Mouse (Mus musculus) CH12.LX (cell line): Measurements from ENCODE around the gene Crtc3. TPM values are rescaled to one million over a fixed set of nuclear protein-coding genes. Genes with fewer than 3 reads are reported as not detected.

Source experiments
- DNase-seq: peaks from one replicate; pipeline ENCODE4 v3.0.0-alpha.2; 2013; ENCODE audit errors: extremely low read depth
- H3K27ac ChIP-seq: 2 replicates; pipeline ENCODE4 v1.5.1; 2012; ENCODE audit warnings: low read depth, mild to moderate bottlenecking, control low read depth, moderate library complexity; ENCODE audit not compliant: insufficient read depth
- H3K27me3 ChIP-seq: replicated peaks from 2 replicates; pipeline ENCODE3; 2012; ENCODE audit warnings: inconsistent platforms
- H3K36me3 ChIP-seq, 2 experiments: replicated peaks in 1 of 2; 2 replicates each; pipeline versions ENCODE3 to v1.6.1; 2012; ENCODE audit warnings: inconsistent platforms in 1 of 2, low read length in 1 of 2, mild to moderate bottlenecking in 1 of 2, mixed read lengths in 1 of 2, moderate library complexity in 1 of 2; ENCODE audit not compliant: control insufficient read depth in 1 of 2, insufficient read depth in 1 of 2
- H3K4me1 ChIP-seq, 2 experiments: 2 replicates each; pipeline ENCODE4 v1.6.1; 2012; ENCODE audit warnings: inconsistent platforms in 1 of 2, moderate library complexity in 1 of 2; ENCODE audit not compliant: insufficient read depth in 2 of 2, control insufficient read depth in 1 of 2
- H3K4me2 ChIP-seq: 2 replicates; pipeline ENCODE4 v1.6.1; 2012; ENCODE audit warnings: low read depth, mild to moderate bottlenecking, control low read depth; ENCODE audit not compliant: poor library complexity, insufficient read depth, severe bottlenecking
- H3K4me3 ChIP-seq, 3 experiments: fragments of 150-350 bp in 1 of 3; sonication (generic) in 1 of 3; replicated peaks in 1 of 3; 2 replicates each; pipeline versions ENCODE3 to v1.5.1; 2011 to 2012; ENCODE audit warnings: low read depth in 2 of 3, low read length in 2 of 3, mild to moderate bottlenecking in 2 of 3, moderate library complexity in 2 of 3, control low read depth in 1 of 3, improper control_type of control experiment in 1 of 3, inconsistent platforms in 1 of 3, mixed read lengths in 1 of 3; ENCODE audit not compliant: poor library complexity in 1 of 3
- H3K79me2 ChIP-seq: replicated peaks from 2 replicates; pipeline ENCODE4 v1.6.1; 2012; ENCODE audit warnings: mild to moderate bottlenecking, moderate library complexity; ENCODE audit not compliant: control insufficient read depth, poor library complexity, insufficient read depth, severe bottlenecking; ENCODE audit errors: extremely low read depth
- H3K9ac ChIP-seq: 2 replicates; pipeline ENCODE4 v1.6.1; 2012; ENCODE audit warnings: low read depth, mild to moderate bottlenecking, control low read depth, moderate library complexity; ENCODE audit not compliant: insufficient read depth
- H3K9me3 ChIP-seq: replicated peaks from 2 replicates; pipeline ENCODE3; 2012; ENCODE audit warnings: low read length, inconsistent platforms, mixed read lengths
- BHLHE40 ChIP-seq: IDR thresholded peaks from 2 replicates; pipeline ENCODE4 v1.6.1; 2011; ENCODE audit warnings: mild to moderate bottlenecking, low read depth, low read length, improper control_type of control experiment
- CHD1 ChIP-seq: IDR thresholded peaks from 2 replicates; pipeline ENCODE4 v1.6.1; 2012; ENCODE audit warnings: low read depth, low read length, improper control_type of control experiment, inconsistent platforms
- CTCF ChIP-seq, 2 experiments: IDR thresholded peaks in 1 of 2; conservative IDR thresholded peaks in 1 of 2; 2 replicates each; pipeline ENCODE4 v1.5.1; 2011 to 2012; ENCODE audit warnings: low read depth in 2 of 2, low read length in 2 of 2, improper control_type of control experiment in 1 of 2, inconsistent platforms in 1 of 2, mild to moderate bottlenecking in 1 of 2, moderate library complexity in 1 of 2
- JUND ChIP-seq: conservative IDR thresholded peaks from 2 replicates; pipeline ENCODE4 v1.6.1; 2011; ENCODE audit warnings: low read depth, low read length, improper control_type of control experiment
- KAT2A ChIP-seq: IDR thresholded peaks from 2 replicates; pipeline ENCODE4 v1.6.1; 2012; ENCODE audit warnings: low read length, improper control_type of control experiment, inconsistent platforms; ENCODE audit not compliant: insufficient replicate concordance
- MEF2A ChIP-seq: IDR thresholded peaks from 2 replicates; pipeline ENCODE4 v1.6.1; 2014; ENCODE audit warnings: low read depth, mild to moderate bottlenecking, inconsistent platforms, low read length, improper control_type of control experiment, borderline replicate concordance
- MYC ChIP-seq: IDR thresholded peaks from 2 replicates; pipeline ENCODE4 v1.6.1; 2011; ENCODE audit warnings: low read depth, mild to moderate bottlenecking, improper control_type of control experiment, low read length
- POLR2AphosphoS2 ChIP-seq: IDR thresholded peaks from 2 replicates; pipeline ENCODE4 v1.6.1; 2011; ENCODE audit warnings: low read depth, low read length, improper control_type of control experiment
- RAD21 ChIP-seq: IDR thresholded peaks from 2 replicates; pipeline ENCODE4 v1.6.1; 2011; ENCODE audit warnings: low read depth, mild to moderate bottlenecking, low read length, improper control_type of control experiment, moderate library complexity
- RCOR1 ChIP-seq: conservative IDR thresholded peaks from 2 replicates; pipeline ENCODE4 v1.6.1; 2012; ENCODE audit warnings: low read depth, mild to moderate bottlenecking, inconsistent platforms, low read length, improper control_type of control experiment
- SMC3 ChIP-seq: IDR thresholded peaks from 2 replicates; pipeline ENCODE4 v1.6.1; 2011; ENCODE audit warnings: low read depth, low read length, improper control_type of control experiment
- TBP ChIP-seq: conservative IDR thresholded peaks from 2 replicates; pipeline ENCODE4 v1.6.1; 2011; ENCODE audit warnings: low read depth, low read length, improper control_type of control experiment
- ZC3H11A ChIP-seq: IDR thresholded peaks from 2 replicates; pipeline ENCODE4 v1.6.1; 2012; ENCODE audit warnings: low read depth, mild to moderate bottlenecking, inconsistent platforms, low read length, improper control_type of control experiment
- ZKSCAN1 ChIP-seq: IDR thresholded peaks from 2 replicates; pipeline ENCODE4 v1.6.1; 2012; ENCODE audit warnings: low read depth, inconsistent platforms, low read length, improper control_type of control experiment, borderline replicate concordance
- ZNF384 ChIP-seq: IDR thresholded peaks from 2 replicates; pipeline ENCODE4 v1.6.1; 2012; ENCODE audit warnings: low read depth, low read length, improper control_type of control experiment, inconsistent platforms
- dilution Hi-C: fragments of 300-500 bp; cut with MboI; formaldehyde crosslinking; loops from 2 replicates; pipeline ENCODE4 v1.14.3; 2020; ENCODE audit warnings: low sequenced_read_pairs; ENCODE audit not compliant: extremely low pct_unique_long_range_greater_than_20kb, extremely low pct_ligation_motif_present
- in situ Hi-C: fragments of 300-500 bp; cut with MboI; formaldehyde crosslinking; loops from 3 replicates; pipeline ENCODE4 v1.14.3; 2019; ENCODE audit warnings: low sequenced_read_pairs, low pct_ligation_motif_present, low pct_unique_long_range_greater_than_20kb, mixed read lengths
- polyA plus RNA-seq: library from polyadenylated mRNA; unstranded; fragments of >175 nt; gene quantifications from 2 replicates; pipeline ENCODE4 v1.2.1, GENCODE M21; 2012; ENCODE audit warnings: low read depth; ENCODE audit not compliant: insufficient read length
- total RNA-seq, 2 experiments: library from RNA; depleted of rRNA; stranded (reverse); fragments of 300-350 nt in 1 of 2; fragments of >200 nt in 1 of 2; gene quantifications; 2 replicates each; pipeline ENCODE4 v1.2.3; 2012 to 2014

The Crtc3 gene
- total and polyA plus RNA-seq, 3 experiments = 1.2 to 9.1 (median 4.4) TPM

GRCm38 (mm10) chr7:80634741-80635140 lies 53.9 kb downstream of the Crtc3 start:
- no peak overlapping the region for H3K4me3 ChIP-seq
- H3K27ac ChIP-seq = no peak overlapping the region
- in situ Hi-C loops (no loop called here), dilution Hi-C loops (no loop called here)
- H3K9me3 ChIP-seq = no peaks in the 10 kb centered on the region
- peaks cover 0 to 9% of the 10 kb centered on the region in 2 experiments; a peak in 2 of 4 replicates for H3K4me1 ChIP-seq
- no peak overlapping the region for H3K4me2 ChIP-seq
- H3K9ac ChIP-seq = no peak overlapping the region
- TF ChIP-seq BHLHE40 (no peak), RAD21 (no peak), ZKSCAN1 (no peak), RCOR1 (no peak), TBP (no peak), ZC3H11A (no peak), CHD1 (no peak), MEF2A (no peak), SMC3 (no peak), ZNF384 (no peak), MYC (no peak), JUND (no peak), KAT2A (no peak)
- no peaks in the 10 kb centered on the region for H3K27me3 ChIP-seq
- no peaks in the 10 kb centered on the region; the same call in 1 of the 2 replicates for H3K79me2 ChIP-seq
- peaks cover 0 to 7% of the 10 kb centered on the region in 2 experiments for H3K36me3 ChIP-seq
- no peak for DNase-seq

DNA sequence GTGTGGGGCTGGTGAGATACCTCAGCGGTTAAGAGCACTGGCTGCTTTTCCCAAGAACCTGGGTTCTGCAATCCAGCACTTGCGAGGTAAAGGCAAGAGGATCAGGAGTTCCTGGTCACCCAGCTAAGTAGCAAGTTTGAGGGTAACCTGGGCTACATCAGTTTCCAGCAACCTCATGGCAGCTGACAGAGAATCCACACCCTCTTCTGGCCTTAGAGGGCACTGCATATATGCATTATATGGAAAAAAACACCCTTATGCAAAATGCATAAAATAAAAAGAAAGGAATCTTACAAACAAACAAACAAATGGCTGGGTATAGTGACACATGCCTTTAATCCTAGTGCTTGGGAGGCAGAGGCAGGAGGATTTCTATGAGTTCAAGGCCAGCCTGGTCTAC lies 55.0 kb downstream of the Crtc3 start:
- TF ChIP-seq CTCF (conservative IDR thresholded peaks at IDR 0.05 in 1 of 2, IDR thresholded peaks at IDR 0.05 in 1 of 2; ENCODE audit: low read depth in 2 of 2, low read length in 2 of 2) (peak in 1 of 2 experiments; percentile 38; a peak in 2 of 4 replicates), POLR2AphosphoS2 (no peak), RAD21 (peak; percentile 15)
- TF ChIP-seq, all 38 proteins: peak for 2
- dilution Hi-C loops = no loop called here
- H3K4me1 ChIP-seq = peaks cover 0 to 15% of the 10 kb centered on the region in 2 experiments; a peak in 2 of 4 replicates

More for the DNA sequence above, 55.0 kb downstream of the Crtc3 start:
- in situ Hi-C loops = no loop called here
- Histone ChIP-seq H3K9ac (no peak overlapping the region), H3K79me2 (no peaks in the 10 kb centered on the region; the same call in 1 of the 2 replicates), H3K4me2 (no peak overlapping the region), H3K27ac (no peak overlapping the region), H3K9me3 (no peaks in the 10 kb centered on the region), H3K4me3 (no peak overlapping the region), H3K27me3 (no peaks in the 10 kb centered on the region), H3K36me3 (peaks cover 0 to 13% of the 10 kb centered on the region in 2 experiments)
- DNase-seq = no peak
